Mouse (Mus musculus) liver, adult 2 months (tissue): ENCODE measurements around the gene Syngap1.
"Not testable (repeated sequence)": the region's sequence is repeated elsewhere in the genome, so short reads cannot be mapped to it uniquely, and the experiment has no call there.

Experiments
- CTCF ChIP-seq: fragments of 200-500 bp; IDR thresholded peaks from 2 replicates; pipeline ENCODE4 v1.5.1; 2011; ENCODE audit warnings: low read depth, low read length, control low read depth
- POLR2A ChIP-seq: fragments of 200-500 bp; IDR thresholded peaks from 2 replicates; pipeline ENCODE4 v1.6.1; 2011; ENCODE audit warnings: low read length, control low read depth; ENCODE audit not compliant: insufficient read depth; ENCODE audit errors: extremely low read depth

DNA sequence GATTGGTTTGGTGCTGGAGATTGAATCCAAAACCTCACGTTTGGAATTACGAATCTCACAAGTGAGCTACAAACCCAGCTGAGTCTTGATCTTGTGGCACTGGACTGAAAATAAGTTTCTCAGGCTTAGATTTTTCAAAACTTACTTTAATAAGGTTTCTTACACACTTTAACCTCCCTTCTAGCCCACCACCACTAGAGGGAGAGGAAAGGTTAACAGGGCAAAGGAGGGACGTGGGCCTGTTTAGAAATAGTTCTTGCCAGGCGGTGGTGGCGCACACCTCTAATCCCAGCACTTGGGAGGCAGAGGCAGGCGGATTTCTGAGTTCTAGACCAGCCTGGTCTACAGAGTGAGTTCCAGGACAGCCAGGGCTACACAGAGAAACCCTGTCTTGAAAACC, 36.3 kb downstream of the Syngap1 start:
- not testable (repeated sequence) for TF ChIP-seq CTCF, POLR2A
